Mouse (Mus musculus) neural tube, embryonic 13.5 days (tissue): Measurements from ENCODE around the gene Ssh1. TPM values are rescaled to one million over a fixed set of nuclear protein-coding genes. Genes with fewer than 3 reads are reported as not detected.
A peak's percentile ranks its signal among the peaks of the same experiment; 100 is the strongest.

Experiments used
- ATAC-seq: fragments of 200-750 bp; cut with Nextera tagmentation; 2 replicates; pipeline ENCODE4 v1.8.0; 2017; ENCODE audit warnings: low read depth, mild to moderate bottlenecking, moderate TSS enrichment, moderate library complexity
- H3K27ac ChIP-seq: fragments of 300-500 bp; sonication (generic); replicated peaks from 2 replicates; pipeline ENCODE4 v1.5.1; 2015; ENCODE audit warnings: moderate library complexity, mild to moderate bottlenecking, inconsistent platforms
- H3K27me3 ChIP-seq: fragments of 300-500 bp; sonication (generic); 2 replicates; pipeline ENCODE4 v1.6.1; 2015; ENCODE audit warnings: mild to moderate bottlenecking, inconsistent platforms
- H3K36me3 ChIP-seq: fragments of 300-500 bp; sonication (generic); 2 replicates; pipeline ENCODE4 v1.6.1; 2015; ENCODE audit warnings: mild to moderate bottlenecking, inconsistent platforms
- H3K4me1 ChIP-seq: fragments of 300-500 bp; sonication (generic); replicated peaks from 2 replicates; pipeline ENCODE4 v1.6.1; 2015; ENCODE audit warnings: inconsistent platforms
- H3K4me2 ChIP-seq: fragments of 300-500 bp; sonication (generic); 2 replicates; pipeline ENCODE4 v1.6.1; 2015; ENCODE audit warnings: inconsistent platforms, mild to moderate bottlenecking, moderate library complexity
- H3K4me3 ChIP-seq: fragments of 300-500 bp; sonication (generic); 2 replicates; pipeline ENCODE4 v1.5.1; 2015; ENCODE audit warnings: mild to moderate bottlenecking, inconsistent platforms
- H3K9ac ChIP-seq: fragments of 300-500 bp; sonication (generic); 2 replicates; pipeline ENCODE4 v1.6.1; 2015; ENCODE audit warnings: moderate library complexity, mild to moderate bottlenecking, inconsistent platforms
- H3K9me3 ChIP-seq: fragments of 300-500 bp; sonication (generic); 2 replicates; pipeline ENCODE4 v1.6.1; 2016; ENCODE audit warnings: inconsistent platforms
- WGBS: fragments of 180-500 bp; shearing (Covaris S2); methylation state at CpG from one replicate; pipeline ENCODE4 v1.1.7; 2015; 5-methylcytosine and 5-hydroxymethylcytosine counted together
- polyA plus RNA-seq: library from polyadenylated mRNA; unstranded; fragments of >200 nt; fragmentation: Nextera tagmentation; extraction: Ambion mirVana; gene quantifications from 2 replicates; pipeline ENCODE4 v1.2.1, GENCODE M21; 2015

Gene Ssh1
- polyA plus RNA-seq, 1 experiment from 2014 or later, result 12.9 TPM

DNA sequence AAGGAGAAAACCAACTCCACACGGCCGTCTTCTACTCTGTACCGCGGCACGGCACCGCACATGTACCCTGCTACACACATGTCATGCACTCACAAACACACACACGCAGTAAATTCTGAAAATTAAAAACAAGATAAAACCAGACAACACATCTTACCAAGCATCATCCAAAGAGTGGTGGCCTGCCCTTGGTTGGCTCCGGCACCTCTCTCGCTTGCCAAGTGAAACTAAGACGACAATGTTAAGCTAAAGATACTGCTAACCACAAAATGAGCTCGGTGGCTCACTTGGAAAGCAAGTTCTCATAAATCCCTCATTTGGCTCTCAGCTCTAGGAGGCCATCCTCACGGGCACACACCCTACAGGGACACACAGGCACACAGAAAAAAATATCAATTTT, 94.2 kb downstream of the Ssh1 start:
- H3K4me3 ChIP-seq, result no peak overlapping the region
- no peak for ATAC-seq
- H3K27me3 ChIP-seq, result no peaks in the 10 kb centered on the region
- no peak overlapping the region for H3K27ac ChIP-seq
- no peaks in the 10 kb centered on the region for H3K36me3 ChIP-seq
- no peak overlapping the region for H3K9ac ChIP-seq
- H3K9me3 ChIP-seq, result no peaks in the 10 kb centered on the region
- peaks cover 84% of the 10 kb centered on the region for H3K4me1 ChIP-seq
- H3K4me2 ChIP-seq, result no peak overlapping the region
- WGBS, result 88% methylated on average over 12 of the region's 12 CpGs

DNA sequence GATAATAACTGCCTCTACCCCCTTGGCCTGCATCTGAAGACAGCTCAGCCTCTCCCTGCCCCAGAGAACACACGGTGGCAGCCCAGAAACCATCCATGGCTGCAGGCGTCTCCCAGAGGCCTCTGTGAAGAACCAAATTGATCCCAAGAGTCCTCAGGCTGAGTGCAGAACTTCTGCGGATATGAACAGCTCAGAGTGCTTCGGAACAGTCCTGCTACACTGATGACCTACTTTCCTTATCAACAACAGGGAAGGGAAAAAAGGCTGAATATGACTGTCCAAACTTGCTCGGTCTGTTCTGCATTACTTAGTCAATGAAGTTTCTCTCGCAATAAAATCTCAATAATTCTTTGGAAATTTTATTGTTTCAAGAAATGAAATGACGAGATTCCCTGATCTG, 101.7 kb downstream of the Ssh1 start:
- Histone ChIP-seq H3K4me1 (peaks cover 61% of the 10 kb centered on the region), H3K9ac (no peak overlapping the region), H3K27me3 (no peaks in the 10 kb centered on the region), H3K4me2 (no peak overlapping the region), H3K36me3 (no peaks in the 10 kb centered on the region), H3K27ac (peak overlapping the region; percentile 33; the same call in 1 of the 2 replicates), H3K4me3 (no peak overlapping the region), H3K9me3 (no peaks in the 10 kb centered on the region)
- no peak for ATAC-seq
- WGBS, result 77% methylated on average over 7 of the region's 7 CpGs

DNA sequence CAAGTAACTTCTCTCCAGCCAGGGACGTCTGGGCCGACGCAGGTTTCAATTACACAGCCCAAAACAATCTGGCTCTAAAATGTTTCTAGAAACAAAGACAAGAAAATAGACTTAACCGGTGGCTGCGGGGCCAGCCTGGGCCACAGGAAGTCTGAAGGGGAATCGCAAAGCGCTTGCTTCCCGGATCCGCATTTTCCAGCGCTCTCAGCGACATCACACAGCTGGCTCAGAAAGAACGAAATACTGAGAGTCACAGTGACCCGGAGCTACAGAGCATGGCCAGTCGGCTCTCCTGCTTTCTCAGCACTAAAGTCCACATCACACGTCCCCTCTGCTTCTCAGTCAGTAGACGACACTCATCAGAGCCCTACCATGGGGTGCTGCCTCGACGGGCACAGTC, 102.8 kb downstream of the Ssh1 start:
- 84% methylated on average over 18 of the region's 18 CpGs for WGBS
- Histone ChIP-seq H3K27me3 (no peaks in the 10 kb centered on the region), H3K9me3 (no peaks in the 10 kb centered on the region), H3K27ac (peak overlapping the region; percentile 54), H3K36me3 (no peaks in the 10 kb centered on the region), H3K4me1 (peaks cover 60% of the 10 kb centered on the region), H3K9ac (no peak overlapping the region), H3K4me3 (no peak overlapping the region), H3K4me2 (no peak overlapping the region)
- ATAC-seq, result no peak

DNA sequence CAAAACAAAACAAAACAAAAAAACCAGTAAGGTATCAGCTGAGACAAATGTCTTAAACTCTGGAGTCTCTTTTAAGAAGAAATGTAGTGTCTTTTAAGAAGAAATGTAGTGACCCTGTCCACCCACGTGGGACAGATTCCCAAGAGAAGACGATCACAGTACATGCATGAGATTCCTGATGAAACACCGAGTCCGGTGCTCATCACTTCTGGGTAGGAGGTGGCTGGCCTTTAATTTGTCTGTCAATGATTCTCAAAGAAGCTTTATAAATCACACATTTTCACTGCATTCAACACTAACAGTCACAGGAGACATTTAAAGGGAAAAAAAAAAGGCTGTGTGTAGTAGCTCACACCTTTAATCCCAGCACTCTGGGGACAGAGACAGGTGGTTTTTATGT, 103.8 kb downstream of the Ssh1 start:
- Histone ChIP-seq H3K9me3 (no peaks in the 10 kb centered on the region), H3K27me3 (no peaks in the 10 kb centered on the region), H3K9ac (no peak overlapping the region), H3K4me3 (no peak overlapping the region), H3K4me1 (peaks cover 65% of the 10 kb centered on the region), H3K27ac (peak overlapping the region; percentile 77; the same call in 1 of the 2 replicates), H3K4me2 (peak overlapping the region; percentile 19; the same call in 1 of the 2 replicates), H3K36me3 (no peaks in the 10 kb centered on the region)
- 32% methylated on average over 4 of the region's 4 CpGs for WGBS
- ATAC-seq, result no peak

DNA sequence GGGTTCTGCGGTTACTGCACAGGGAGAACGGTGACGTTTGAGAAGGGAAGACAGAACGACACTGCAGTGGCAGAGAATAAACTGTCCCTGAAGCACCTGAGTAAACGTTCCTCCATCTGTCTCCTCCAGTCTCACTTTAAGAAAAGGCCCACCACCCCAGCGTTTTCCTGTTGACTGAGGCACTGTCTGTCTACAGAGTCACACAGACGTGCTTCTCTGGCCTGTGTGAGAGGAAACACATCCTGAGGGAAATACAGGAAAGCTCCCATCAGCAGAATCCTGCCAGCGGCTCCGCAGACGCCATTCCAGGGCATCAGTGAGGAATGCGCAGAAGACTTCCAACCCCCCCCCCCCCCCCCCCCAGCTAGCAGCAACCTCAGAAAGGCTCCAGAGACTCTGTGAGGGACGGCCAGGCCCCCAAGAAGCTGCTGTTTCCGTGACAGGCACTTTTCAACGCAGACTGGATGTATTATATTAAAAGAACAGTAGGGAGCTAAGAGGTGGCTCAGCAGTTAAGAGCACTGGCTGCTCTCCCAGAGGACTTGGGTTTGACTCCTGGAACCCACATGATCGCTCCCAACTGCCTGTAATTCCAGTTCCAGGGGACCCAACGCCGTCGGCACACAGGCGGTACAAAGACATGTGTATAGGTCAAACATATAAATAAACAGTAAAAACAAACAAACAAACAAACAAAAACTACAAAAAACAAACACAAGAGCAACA, 104.3 kb downstream of the Ssh1 start:
- peaks cover 67% of the 10 kb centered on the region for H3K4me1 ChIP-seq
- no peaks in the 10 kb centered on the region for H3K27me3 ChIP-seq
- H3K27ac ChIP-seq, result peak overlapping the region; percentile 77
- H3K36me3 ChIP-seq, result no peaks in the 10 kb centered on the region
- peak; percentile 23; the same call in 1 of the 2 replicates for ATAC-seq
- 23% methylated on average over 19 of the region's 19 CpGs for WGBS
- H3K9me3 ChIP-seq, result no peaks in the 10 kb centered on the region
- H3K9ac ChIP-seq, result peak overlapping the region; percentile 43
- H3K4me2 ChIP-seq, result peak overlapping the region; percentile 19; the same call in 1 of the 2 replicates
- H3K4me3 ChIP-seq, result no peak overlapping the region

DNA sequence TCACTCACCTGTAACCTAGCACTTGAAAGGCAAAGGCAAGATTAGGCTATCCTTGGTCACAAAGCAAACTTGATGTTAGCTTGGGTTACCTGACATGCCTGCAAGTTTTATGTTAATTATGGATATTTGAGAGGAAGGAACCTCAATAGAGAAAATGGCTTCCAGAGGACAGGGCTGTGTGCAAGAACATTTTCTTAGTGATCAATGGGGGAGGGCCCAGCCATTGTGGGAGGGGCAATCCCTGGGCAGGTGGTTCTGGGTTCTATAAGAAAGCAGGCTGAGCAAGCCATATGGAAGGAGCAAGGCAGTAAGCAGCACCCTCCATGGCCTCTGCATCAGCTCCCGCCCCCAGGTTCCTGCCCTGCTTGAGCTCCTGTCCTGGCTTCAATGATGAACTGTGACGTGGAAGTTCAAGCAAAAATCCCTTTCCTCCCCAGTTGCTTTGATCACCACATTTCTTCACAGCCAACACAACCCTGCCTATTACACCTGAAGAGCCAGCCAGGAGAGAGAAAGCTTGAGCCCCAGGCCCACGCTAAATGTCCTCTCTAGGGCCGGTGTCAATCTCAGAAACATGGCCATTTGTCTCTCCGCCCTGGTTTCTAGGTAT, 105.4 kb downstream of the Ssh1 start:
- Histone ChIP-seq H3K4me3 (no peak overlapping the region), H3K9ac (no peak overlapping the region), H3K4me1 (peaks cover 77% of the 10 kb centered on the region), H3K27me3 (no peaks in the 10 kb centered on the region), H3K4me2 (no peak overlapping the region), H3K27ac (peak overlapping the region; percentile 77), H3K9me3 (no peaks in the 10 kb centered on the region), H3K36me3 (no peaks in the 10 kb centered on the region)
- no peak for ATAC-seq
- 87% methylated on average over 5 of the region's 5 CpGs for WGBS

DNA sequence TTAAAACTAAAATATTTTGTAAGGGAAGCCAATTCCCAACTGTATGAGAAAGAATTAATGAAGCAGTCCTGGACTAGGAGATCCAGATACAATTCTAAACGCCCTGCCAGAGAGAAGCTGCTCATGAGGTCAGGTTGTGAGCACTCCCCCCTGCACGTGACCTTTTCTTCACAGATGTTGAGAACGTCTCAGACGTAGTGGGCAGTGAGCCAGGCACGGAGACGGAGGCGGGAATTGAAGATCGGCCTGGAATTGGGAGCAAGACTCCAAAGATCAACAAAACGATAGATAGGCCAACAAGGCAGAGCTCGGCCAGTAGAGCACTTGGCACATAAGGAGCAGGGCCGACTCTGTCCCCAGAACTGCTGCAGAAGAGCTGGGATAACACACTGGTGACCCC, 106.6 kb downstream of the Ssh1 start:
- 57% methylated on average over 11 of the region's 11 CpGs for WGBS

More for the DNA sequence above, 106.6 kb downstream of the Ssh1 start:
- H3K36me3 ChIP-seq, result no peaks in the 10 kb centered on the region
- ATAC-seq, result no peak
- H3K4me2 ChIP-seq, result no peak overlapping the region
- H3K4me1 ChIP-seq, result peaks cover 89% of the 10 kb centered on the region
- H3K9me3 ChIP-seq, result no peaks in the 10 kb centered on the region
- H3K4me3 ChIP-seq, result no peak overlapping the region
- H3K27ac ChIP-seq, result no peak overlapping the region; the same call in 1 of the 2 replicates
- H3K9ac ChIP-seq, result no peak overlapping the region
- no peaks in the 10 kb centered on the region for H3K27me3 ChIP-seq

Other genes starting within 250 kb of the Ssh1 start
- gene Sart3, start 221.4 kb downstream of the Ssh1 start, polyA plus RNA-seq, result 45.5 and 47.0 TPM in 2 replicates
- 85.7 and 93.0 TPM in 2 replicates for gene Iscu, start 221.1 kb downstream of the Ssh1 start, polyA plus RNA-seq
- 12.6 and 19.9 TPM in 2 replicates for gene Tmem119, start 193.4 kb downstream of the Ssh1 start, polyA plus RNA-seq
- gene Selplg, start 161.2 kb downstream of the Ssh1 start, polyA plus RNA-seq, result 1.9 and 2.5 TPM in 2 replicates
- gene Coro1c, start 85.1 kb downstream of the Ssh1 start, polyA plus RNA-seq, result 183 and 200 TPM in 2 replicates
- not detected in 2 replicates for gene Dao, start 9.8 kb upstream of the Ssh1 start, polyA plus RNA-seq
- 15.3 and 16.4 TPM in 2 replicates for gene Usp30, start 71.6 kb upstream of the Ssh1 start, polyA plus RNA-seq
- 71.9 and 79.6 TPM in 2 replicates for gene Svop, start 97.7 kb upstream of the Ssh1 start, polyA plus RNA-seq
- 7.3 and 9.7 TPM in 2 replicates for gene Alkbh2, start 134.3 kb upstream of the Ssh1 start, polyA plus RNA-seq
- 9.0 and 9.6 TPM in 2 replicates for gene Ung, start 136.5 kb upstream of the Ssh1 start, polyA plus RNA-seq
- gene Acacb, start 152.6 kb upstream of the Ssh1 start, polyA plus RNA-seq, result 3.1 and 3.3 TPM in 2 replicates